Mouse (Mus musculus) myocyte (in vitro differentiated cells): Measurements from ENCODE around the gene Emb.

Experiments
- E2F4 ChIP-seq: IDR thresholded peaks from one replicate; pipeline ENCODE4 v1.6.1; 2011; ENCODE audit warnings: mild to moderate bottlenecking, control low read depth, moderate library complexity; ENCODE audit not compliant: insufficient read depth
- MYOD1 ChIP-seq, 3 experiments: IDR thresholded peaks; one replicate each; pipeline ENCODE4 v1.6.1; 2011; ENCODE audit warnings: control low read depth in 2 of 3, low read depth in 2 of 3, mild to moderate bottlenecking in 2 of 3, moderate library complexity in 1 of 3; ENCODE audit not compliant: insufficient read length in 2 of 3, control insufficient read depth in 1 of 3
- POLR2A ChIP-seq: IDR thresholded peaks from one replicate; pipeline ENCODE4 v1.6.1; 2011; ENCODE audit warnings: low read depth, mild to moderate bottlenecking, control low read depth, moderate library complexity; ENCODE audit not compliant: insufficient read length
- SRF ChIP-seq: IDR thresholded peaks from one replicate; pipeline ENCODE4 v1.6.1; 2011; ENCODE audit warnings: low read depth; ENCODE audit not compliant: control insufficient read depth, insufficient read length
- TCF3 ChIP-seq: IDR thresholded peaks from one replicate; pipeline ENCODE4 v1.6.1; 2011; ENCODE audit warnings: low read depth, control low read depth; ENCODE audit not compliant: insufficient read length
- USF1 ChIP-seq: IDR thresholded peaks from one replicate; pipeline ENCODE4 v1.6.1; 2011; ENCODE audit warnings: low read depth, mild to moderate bottlenecking, control low read depth, moderate library complexity

DNA sequence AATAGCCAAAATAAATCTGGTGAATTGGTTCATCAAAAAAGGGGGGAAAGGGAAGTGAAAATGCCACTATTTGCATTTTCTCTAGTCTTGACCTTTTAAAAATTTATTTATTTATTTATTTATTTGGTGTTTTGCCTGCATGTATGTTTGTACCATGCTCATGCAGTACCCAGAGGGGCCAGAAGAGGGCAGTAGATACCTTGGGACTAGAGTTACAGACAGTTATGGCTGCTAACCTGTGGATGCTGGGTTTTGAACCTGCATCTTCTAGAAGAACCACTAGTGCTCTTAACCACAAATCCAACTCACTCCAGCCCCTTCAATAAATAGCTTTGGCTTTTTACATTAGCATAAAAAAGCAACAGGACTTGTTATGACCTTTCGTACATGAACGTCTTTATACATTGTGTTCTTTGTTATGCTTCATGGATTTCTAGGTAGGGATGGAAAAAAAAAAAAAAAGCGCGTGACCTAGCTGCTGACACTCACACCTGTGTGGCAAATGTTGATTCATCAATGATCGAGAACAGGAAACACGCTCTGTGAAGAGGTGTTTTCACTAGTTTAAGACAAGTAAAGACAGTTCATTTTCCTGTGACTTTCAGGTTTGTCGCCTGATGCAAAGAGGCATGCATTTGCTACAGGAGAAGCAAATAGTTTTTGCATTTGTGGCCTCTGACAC lies 9.8 kb upstream of the Emb start:
- TF ChIP-seq MYOD1 (IDR thresholded peaks at IDR 0.05; ENCODE audit: control insufficient read depth in 1 of 3, insufficient read length in 2 of 3, low read depth in 2 of 3) (no peak), POLR2A (no peak), E2F4 (no peak), TCF3 (no peak), SRF (no peak), USF1 (no peak)
